Mouse (Mus musculus): ENCODE results near the gene Polr2e. TPM values are rescaled to one million over a fixed set of nuclear protein-coding genes. Genes with fewer than 3 reads are reported as not detected.

Gene Polr2e
- polyA plus RNA-seq, 1 experiment from 2014 or later, result 279 TPM

DNA sequence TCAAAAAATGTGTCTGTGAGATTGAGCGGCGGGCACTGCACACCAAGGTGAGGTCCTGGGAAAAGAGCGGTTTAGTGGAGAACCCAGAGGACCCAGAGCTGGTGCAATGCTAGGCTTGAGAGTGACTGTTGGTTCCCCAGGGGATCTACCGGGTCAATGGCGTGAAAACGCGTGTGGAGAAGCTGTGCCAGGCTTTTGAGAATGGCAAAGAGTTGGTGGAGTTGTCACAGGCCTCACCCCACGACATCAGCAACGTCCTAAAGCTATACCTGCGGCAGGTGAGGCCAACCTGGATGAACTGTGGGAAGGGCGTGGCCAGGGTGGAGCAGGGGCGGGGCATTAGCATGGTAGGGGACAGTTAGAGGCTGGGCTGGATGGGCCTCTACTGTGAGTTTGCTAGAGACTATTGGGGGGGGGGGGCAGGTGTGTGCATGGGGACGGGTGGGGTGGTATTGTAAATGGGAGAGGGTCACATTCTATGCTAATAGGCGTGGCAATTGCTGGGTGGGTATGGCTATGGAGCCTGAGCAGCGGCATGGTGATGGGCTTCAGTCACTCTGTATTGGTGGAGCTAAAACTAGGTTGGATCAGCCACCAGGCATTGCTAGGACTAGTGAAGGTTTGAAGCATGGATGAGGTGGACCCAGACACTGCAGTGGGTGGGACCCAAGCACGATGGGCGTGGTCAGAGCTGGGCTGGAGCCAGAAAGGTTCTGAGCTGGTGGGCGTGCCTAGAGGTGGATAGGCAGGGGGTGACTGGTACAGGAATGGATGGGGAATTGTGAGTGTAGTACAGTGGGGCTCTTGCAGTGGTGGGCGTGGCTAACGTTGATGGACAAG is 11.7 kb downstream of the Polr2e start:
- Histone ChIP-seq H3K4me3 (no peak overlapping the region), H3K9me3 (no peaks in the 10 kb centered on the region), H3K36me3 (replicated peaks) (peaks cover 21% of the 10 kb centered on the region), H3K4me1 (peaks cover 6% of the 10 kb centered on the region), H3K27me3 (ENCODE audit: poor library complexity, severe bottlenecking) (no peaks in the 10 kb centered on the region), H3K27ac (no peak overlapping the region)
- WGBS, result 78% methylated on average over 20 of the region's 20 CpGs
- DNase-seq (ENCODE audit: extremely low spot score, low spot score), result no peak

DNA sequence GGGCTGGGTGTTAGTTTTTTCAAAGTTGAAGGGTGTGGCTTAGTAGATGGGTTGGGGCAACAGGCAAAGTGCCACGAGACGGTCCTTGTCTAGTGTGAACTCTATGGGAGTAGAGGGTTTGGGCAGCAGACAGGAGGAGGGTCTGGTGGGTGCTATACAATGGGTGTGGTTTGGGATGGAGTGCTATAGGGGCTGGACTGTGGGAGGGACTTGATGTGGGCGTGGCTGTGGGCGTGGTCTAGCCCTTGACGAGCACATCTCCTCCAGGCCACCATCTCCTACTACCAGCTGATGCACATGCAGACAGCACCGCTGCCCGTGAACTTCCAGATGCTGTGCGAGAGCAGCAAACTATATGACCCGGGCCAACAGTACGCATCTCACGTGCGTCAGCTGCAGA is 13.7 kb downstream of the Polr2e start:
- Histone ChIP-seq H3K36me3 (replicated peaks) (peaks cover 31% of the 10 kb centered on the region), H3K27ac (no peak overlapping the region), H3K27me3 (ENCODE audit: poor library complexity, severe bottlenecking) (no peaks in the 10 kb centered on the region), H3K4me1 (peaks cover 6% of the 10 kb centered on the region), H3K9me3 (no peaks in the 10 kb centered on the region), H3K4me3 (no peak overlapping the region)
- WGBS, result 61% methylated on average over 12 of the region's 12 CpGs
- DNase-seq (ENCODE audit: extremely low spot score, low spot score), result no peak

DNA sequence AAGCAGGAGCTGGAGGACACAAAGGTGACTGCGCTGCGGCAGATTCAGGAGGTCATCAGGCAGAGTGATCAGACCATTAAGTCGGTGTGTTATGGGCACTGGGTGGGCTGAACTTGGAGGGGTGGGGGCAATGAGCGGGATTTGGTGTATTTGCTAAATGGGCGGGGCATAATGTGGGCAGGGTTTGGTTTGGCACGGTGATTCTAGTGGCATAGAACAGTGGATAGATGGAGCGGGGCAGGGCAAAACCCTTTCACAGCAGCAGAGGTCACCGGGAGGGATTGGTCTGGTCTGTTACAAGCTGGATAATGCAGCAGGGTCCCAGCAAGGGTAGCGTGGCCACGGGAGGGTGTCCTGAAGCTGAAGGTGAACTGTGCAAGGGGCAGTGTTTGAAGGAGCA is 14.1 kb downstream of the Polr2e start:
- WGBS, result 78% methylated on average over 10 of the region's 10 CpGs
- no peak overlapping the region for H3K27ac ChIP-seq
- H3K4me3 ChIP-seq, result no peak overlapping the region
- H3K27me3 ChIP-seq (ENCODE audit: poor library complexity, severe bottlenecking), result peaks cover 3% of the 10 kb centered on the region
- H3K9me3 ChIP-seq, result no peaks in the 10 kb centered on the region
- DNase-seq (ENCODE audit: extremely low spot score, low spot score), result no peak
- H3K4me1 ChIP-seq, result peaks cover 9% of the 10 kb centered on the region
- peaks cover 27% of the 10 kb centered on the region for H3K36me3 ChIP-seq (replicated peaks)

DNA sequence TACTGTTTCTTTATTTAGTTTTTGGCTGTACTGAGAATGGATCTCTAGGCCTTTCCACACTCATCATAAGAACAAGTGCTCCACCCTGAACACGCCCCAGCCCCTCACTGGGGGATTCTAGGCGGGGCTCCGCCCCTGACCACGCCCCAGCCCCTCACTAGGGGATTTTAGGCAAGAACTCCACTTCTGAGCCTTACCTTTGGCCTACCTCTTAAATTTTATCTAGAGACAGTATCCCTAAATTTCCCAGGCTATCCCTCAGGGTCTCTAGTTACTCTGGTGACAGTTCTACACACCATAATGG is 14.6 kb downstream of the Polr2e start:
- no peak for DNase-seq (ENCODE audit: extremely low spot score, low spot score)
- Histone ChIP-seq H3K27me3 (ENCODE audit: poor library complexity, severe bottlenecking) (peaks cover 7% of the 10 kb centered on the region), H3K9me3 (no peaks in the 10 kb centered on the region), H3K27ac (no peak overlapping the region), H3K4me1 (peaks cover 14% of the 10 kb centered on the region), H3K4me3 (no peak overlapping the region), H3K36me3 (replicated peaks) (peaks cover 26% of the 10 kb centered on the region)
- 64% methylated on average over 4 of the region's 4 CpGs for WGBS

DNA sequence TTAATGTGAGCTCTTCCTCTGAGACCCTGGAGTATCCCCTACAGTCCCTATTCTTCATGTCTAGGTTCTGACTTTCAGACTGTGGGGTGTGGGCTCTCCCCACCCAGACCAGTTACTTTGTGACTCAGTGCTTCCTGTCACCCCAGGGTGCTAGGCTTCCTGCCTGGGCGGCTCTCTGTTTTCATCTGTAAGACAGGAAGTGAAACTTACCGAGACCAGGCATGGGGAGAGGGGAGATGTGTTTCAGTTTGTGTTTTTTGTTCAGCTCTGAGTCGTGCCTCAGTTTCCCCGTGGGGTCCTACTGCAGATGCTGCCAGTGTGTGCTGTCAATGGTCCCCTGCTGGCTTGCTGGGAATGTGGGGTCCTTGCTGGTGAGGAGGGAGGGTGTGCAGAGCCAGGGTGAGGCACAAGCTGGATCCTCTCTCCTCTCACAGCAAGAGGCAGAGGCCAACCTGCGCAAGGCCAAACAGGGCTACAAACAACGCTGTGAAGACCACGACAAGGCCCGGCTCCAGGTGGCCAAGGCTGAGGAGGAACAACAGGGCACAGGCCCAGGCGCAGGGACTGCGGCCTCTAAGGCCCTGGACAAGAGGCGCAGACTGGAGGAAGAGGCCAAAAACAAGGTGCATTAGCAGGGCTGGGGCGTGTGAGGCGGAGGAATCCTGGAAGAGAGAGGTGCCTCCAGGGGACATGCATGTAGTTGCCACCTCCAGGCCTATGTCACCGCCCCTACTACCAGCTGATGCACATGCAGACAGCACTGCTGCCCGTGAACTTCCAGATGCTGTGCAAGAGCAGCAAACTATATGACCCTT is 15.2 kb downstream of the Polr2e start:
- no peak overlapping the region for H3K4me3 ChIP-seq
- no peak overlapping the region for H3K27ac ChIP-seq
- H3K27me3 ChIP-seq (ENCODE audit: poor library complexity, severe bottlenecking), result peaks cover 13% of the 10 kb centered on the region
- WGBS, result 83% methylated on average over 15 of the region's 15 CpGs
- peaks cover 26% of the 10 kb centered on the region for H3K36me3 ChIP-seq (replicated peaks)
- H3K9me3 ChIP-seq, result no peaks in the 10 kb centered on the region
- no peak for DNase-seq (ENCODE audit: extremely low spot score, low spot score)
- peaks cover 19% of the 10 kb centered on the region for H3K4me1 ChIP-seq

DNA sequence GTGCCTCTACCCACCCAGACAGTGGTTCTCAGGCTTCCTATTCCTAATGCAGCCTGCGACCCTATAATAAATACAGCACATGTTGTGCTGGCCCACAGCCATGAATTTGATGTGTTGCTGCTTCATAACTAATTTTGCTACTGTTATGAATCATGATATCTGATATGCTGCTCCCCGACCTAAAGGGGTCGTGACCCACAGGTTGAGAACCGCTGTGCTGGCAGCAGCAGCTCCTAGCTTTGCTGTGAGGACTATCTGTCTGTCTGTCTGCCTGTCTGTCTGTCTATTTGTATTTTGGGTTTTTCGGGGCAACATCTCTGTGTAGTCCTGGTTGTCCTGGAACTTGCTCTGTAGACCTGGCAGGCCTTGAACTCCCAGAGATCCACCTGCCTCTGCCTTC is 15.8 kb downstream of the Polr2e start:
- H3K4me1 ChIP-seq, result peaks cover 26% of the 10 kb centered on the region
- H3K27me3 ChIP-seq (ENCODE audit: poor library complexity, severe bottlenecking), result peaks cover 20% of the 10 kb centered on the region
- no peak overlapping the region for H3K4me3 ChIP-seq
- DNase-seq (ENCODE audit: extremely low spot score, low spot score), result no peak
- no peak overlapping the region for H3K27ac ChIP-seq
- H3K36me3 ChIP-seq (replicated peaks), result peaks cover 21% of the 10 kb centered on the region
- no peaks in the 10 kb centered on the region for H3K9me3 ChIP-seq
- 91% methylated on average over 5 of the region's 5 CpGs for WGBS

DNA sequence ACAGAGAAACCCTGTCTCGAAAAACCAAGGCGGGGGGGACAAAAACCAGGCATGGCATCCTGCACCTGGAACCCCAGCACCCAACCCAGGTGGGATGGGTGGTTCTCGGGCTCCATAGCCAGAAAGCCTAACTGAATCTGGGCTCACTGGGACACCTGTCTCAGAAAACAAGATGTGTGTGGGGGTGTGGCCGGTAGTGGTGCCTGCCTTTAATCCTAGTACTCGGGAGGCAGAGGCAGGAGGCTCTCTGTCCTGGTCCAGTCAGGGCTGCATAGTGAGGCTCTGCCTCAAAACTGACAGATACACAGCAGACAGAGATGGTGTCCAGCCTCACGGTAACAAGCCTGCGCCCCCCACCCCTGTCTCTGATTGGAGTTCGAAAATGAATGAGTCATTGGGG is 16.8 kb downstream of the Polr2e start:
- H3K27ac ChIP-seq, result no peak overlapping the region
- DNase-seq (ENCODE audit: extremely low spot score, low spot score), result no peak
- H3K4me1 ChIP-seq, result peaks cover 30% of the 10 kb centered on the region
- 96% methylated on average over 8 of the region's 8 CpGs for WGBS
- peaks cover 26% of the 10 kb centered on the region for H3K27me3 ChIP-seq (ENCODE audit: poor library complexity, severe bottlenecking)
- peaks cover 17% of the 10 kb centered on the region for H3K36me3 ChIP-seq (replicated peaks)
- H3K9me3 ChIP-seq, result no peaks in the 10 kb centered on the region
- no peak overlapping the region for H3K4me3 ChIP-seq

DNA sequence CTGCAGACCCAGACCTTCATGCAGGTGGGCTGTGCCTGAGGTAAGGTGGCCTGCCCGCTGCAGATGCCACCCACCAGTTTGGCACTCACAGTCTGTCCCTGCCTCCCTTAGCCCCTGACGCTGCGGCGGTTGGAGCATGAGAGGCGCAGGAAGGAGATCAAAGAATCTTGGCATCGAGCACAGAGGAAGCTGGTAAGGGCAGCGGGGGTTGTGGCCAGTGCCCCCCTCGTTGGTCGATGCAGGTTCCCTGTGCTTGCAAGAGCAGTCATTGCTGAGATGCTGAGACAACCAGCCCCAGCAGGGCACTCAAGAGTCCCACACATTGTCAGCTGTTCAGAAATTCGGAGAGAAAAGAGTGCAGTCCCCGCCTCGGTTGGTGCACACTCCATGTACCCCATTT is 17.4 kb downstream of the Polr2e start:
- 93% methylated on average over 12 of the region's 12 CpGs for WGBS
- Histone ChIP-seq H3K4me3 (0 out of 2 replicates have a peak overlapping the region, but pooled peaks have one; percentile 2), H3K27ac (no peak overlapping the region), H3K27me3 (ENCODE audit: poor library complexity, severe bottlenecking) (peaks cover 33% of the 10 kb centered on the region), H3K4me1 (peaks cover 34% of the 10 kb centered on the region), H3K36me3 (replicated peaks) (peaks cover 16% of the 10 kb centered on the region), H3K9me3 (no peaks in the 10 kb centered on the region)
- no peak for DNase-seq (ENCODE audit: extremely low spot score, low spot score)

DNA sequence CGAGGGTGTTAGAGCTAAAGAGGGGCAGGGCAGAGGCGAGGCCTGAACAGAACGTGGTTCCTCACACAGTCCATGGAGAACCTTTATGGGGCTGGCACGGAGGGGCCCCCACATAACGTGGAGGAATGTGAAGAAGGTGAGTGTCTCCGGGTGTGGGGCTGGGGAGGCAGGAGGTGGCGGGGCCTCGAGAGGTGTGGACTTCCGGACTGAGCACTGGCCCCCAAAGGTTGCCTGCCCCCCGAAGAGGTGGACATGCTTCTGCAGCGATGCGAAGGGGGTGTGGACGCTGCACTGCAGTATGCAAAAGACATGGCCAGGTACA is 18.3 kb downstream of the Polr2e start:
- WGBS, result 93% methylated on average over 13 of the region's 13 CpGs
- H3K9me3 ChIP-seq, result no peaks in the 10 kb centered on the region
- no peak overlapping the region for H3K4me3 ChIP-seq
- peaks cover 42% of the 10 kb centered on the region for H3K27me3 ChIP-seq (ENCODE audit: poor library complexity, severe bottlenecking)
- H3K36me3 ChIP-seq (replicated peaks), result peaks cover 15% of the 10 kb centered on the region
- H3K27ac ChIP-seq, result no peak overlapping the region
- H3K4me1 ChIP-seq, result peaks cover 39% of the 10 kb centered on the region
- DNase-seq (ENCODE audit: extremely low spot score, low spot score), result no peak

DNA sequence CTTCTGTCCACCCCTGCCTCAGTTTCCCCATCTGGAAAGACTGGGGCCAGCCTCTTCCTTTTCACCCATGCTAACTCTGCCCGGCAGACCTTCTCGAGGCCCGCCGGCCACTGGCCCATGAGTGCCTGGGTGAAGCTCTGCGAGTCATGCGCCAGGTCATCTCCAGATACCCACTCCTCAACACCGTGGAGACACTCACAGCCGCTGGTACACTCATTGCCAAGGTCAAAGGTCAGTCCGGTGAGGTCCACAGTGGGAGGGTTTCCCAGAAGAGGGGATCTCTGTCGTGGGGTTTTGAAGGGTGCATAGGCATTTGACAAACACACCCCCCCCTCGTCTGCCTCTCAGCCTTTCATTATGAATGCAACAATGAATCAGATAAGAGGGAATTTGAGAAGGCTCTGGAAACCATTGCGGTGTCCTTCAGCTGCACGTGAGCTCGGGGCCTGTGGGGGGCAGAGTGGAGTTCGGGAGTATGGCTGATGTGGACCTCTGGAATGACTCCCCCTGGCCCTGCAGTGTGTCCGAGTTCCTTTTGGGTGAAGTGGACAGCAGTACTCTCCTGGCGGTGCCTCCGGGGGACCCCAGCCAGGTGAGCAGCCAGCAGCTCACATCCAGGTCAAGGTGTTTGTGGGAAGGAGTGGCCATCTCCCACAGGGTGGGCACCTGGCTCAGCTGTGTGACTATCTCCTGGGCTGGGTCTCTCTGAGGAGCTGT is 18.8 kb downstream of the Polr2e start:
- Histone ChIP-seq H3K27ac (peak overlapping the region; percentile 88; the same call in 1 of the 2 replicates), H3K4me1 (peaks cover 35% of the 10 kb centered on the region), H3K27me3 (ENCODE audit: poor library complexity, severe bottlenecking) (peaks cover 47% of the 10 kb centered on the region), H3K9me3 (no peaks in the 10 kb centered on the region), H3K36me3 (replicated peaks) (peaks cover 15% of the 10 kb centered on the region), H3K4me3 (peak overlapping the region; percentile 47)
- WGBS, result 83% methylated on average over 18 of the region's 18 CpGs
- DNase-seq (ENCODE audit: extremely low spot score, low spot score), result no peak

DNA sequence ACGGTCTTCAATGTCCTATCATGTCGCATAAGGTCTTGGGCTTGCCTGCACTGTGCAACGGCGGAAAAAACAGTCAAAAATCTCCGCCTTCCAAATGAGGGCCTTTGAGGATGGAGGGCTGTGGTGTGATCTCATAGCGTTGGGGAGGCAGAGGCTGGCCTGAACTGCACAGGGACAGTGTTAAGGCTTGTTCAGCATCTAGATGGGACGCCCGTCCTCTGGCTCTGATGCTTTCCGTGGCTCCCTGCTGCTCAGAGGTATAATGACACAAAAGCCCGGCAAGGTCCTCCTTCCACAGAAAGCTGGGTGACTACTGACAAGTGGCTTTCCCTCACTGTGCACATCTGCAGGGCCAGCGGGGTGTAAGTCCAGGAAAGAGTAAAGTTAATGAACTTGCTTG is 19.4 kb downstream of the Polr2e start:
- no peak for DNase-seq (ENCODE audit: extremely low spot score, low spot score)
- Histone ChIP-seq H3K27me3 (ENCODE audit: poor library complexity, severe bottlenecking) (peaks cover 53% of the 10 kb centered on the region), H3K4me1 (peaks cover 34% of the 10 kb centered on the region), H3K27ac (peak overlapping the region; percentile 88), H3K4me3 (peak overlapping the region; percentile 47), H3K36me3 (replicated peaks) (peaks cover 15% of the 10 kb centered on the region), H3K9me3 (no peaks in the 10 kb centered on the region)
- 16% methylated on average over 11 of the region's 11 CpGs for WGBS

DNA sequence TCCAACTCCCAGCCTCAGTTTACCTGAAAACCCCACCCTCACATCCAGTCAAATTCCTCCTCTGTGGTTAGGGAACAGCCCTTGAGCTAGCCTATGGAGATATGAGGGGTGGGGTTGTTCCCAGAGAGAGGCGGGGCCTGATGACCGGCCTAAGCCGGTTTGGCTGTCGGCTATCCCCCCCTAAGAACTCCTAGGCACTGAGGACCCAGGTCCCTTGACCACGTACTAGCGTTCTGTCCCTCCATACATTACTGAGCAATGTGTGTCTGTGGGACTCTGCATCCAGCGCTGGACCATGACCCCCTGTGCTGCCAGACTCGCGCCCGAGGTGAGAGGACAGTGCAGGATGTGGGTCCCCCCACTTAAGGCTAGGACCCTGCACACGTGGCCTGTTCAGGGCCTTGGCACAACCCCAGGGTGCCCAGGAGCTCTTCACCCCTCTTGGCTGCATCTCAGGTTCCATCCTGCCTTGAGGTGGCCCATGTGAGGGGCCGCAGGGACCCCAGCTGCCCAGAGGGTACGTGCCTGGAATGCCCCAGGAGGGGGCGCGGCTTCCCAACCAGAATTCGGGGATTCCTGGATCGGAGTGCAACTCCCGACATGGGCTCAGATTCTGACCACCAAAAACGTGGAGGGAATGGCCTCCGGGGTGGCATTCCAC is 20.0 kb downstream of the Polr2e start:
- Histone ChIP-seq H3K27me3 (ENCODE audit: poor library complexity, severe bottlenecking) (peaks cover 58% of the 10 kb centered on the region), H3K4me1 (peaks cover 37% of the 10 kb centered on the region), H3K36me3 (replicated peaks) (peaks cover 15% of the 10 kb centered on the region), H3K9me3 (no peaks in the 10 kb centered on the region), H3K4me3 (peak overlapping the region; percentile 47), H3K27ac (peak overlapping the region; percentile 88)
- 4% methylated on average over 20 of the region's 20 CpGs for WGBS
- DNase-seq (ENCODE audit: extremely low spot score, low spot score), result peak; percentile 59
